Mouse (Mus musculus): ENCODE results near the gene Ank3.
A peak's percentile ranks its signal among the peaks of the same experiment; 100 is the strongest.

Gene Ank3

DNA sequence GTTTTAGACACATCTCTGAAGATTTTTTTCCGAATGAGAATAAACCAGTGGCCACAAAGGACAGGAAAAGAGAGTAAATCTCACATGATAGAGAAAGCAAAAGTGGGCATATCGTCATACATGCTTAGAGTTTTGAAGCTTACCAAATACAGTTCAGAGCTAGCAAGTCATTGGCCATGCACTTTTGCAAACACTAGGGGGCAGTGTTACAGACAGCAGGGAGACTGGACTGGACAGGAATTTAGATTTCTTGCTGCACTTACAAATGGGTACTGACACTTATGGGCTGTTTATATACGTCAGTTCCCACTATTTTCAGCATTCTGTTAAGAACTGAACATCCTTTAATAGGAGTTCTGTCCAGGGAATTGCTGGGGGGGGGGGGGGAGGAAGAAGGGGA, 257.7 kb downstream of the Ank3 start:
- no peak for DNase-seq (ENCODE audit: low read depth, low spot score)

DNA sequence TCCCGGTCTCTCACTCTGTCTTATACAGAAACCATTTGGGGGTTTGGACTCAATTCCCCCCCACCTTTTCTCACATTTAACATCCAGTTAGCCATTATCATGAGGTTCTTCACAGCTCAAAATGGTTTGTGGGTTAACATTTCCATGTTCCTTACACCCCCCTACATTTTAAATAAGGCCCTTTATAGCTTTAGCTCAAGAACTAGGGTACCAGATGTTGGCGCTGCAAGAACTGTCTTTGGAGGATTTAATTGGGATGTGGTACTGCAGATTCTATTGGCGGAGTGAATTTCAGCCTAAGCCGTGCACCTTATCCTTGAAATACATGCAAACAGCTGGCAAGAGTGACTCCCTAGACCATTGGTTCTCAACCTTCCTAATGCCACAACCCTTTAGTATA, 261.2 kb downstream of the Ank3 start:
- no peak for DNase-seq (ENCODE audit: low read depth, low spot score)

DNA sequence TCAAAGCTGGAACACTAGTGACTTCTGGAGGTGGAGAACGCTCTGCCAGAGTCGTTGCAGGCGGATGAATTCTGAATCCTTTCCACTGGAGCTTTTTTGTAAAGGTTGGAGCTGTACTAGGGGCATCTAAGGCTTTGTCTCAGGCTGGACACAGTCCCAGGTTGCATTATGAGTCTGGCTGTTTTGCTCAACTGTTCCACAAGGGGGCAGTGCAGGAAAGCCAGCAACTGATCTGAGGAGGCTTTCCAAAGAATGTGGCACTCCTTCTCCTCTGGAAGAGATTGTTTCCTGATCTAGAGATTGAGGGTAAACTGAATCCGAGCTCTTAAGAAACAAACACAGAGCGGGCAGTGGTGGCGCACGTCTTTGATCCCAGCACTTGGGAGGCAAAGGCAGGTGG, 263.8 kb downstream of the Ank3 start:
- peak; percentile 62 for DNase-seq (ENCODE audit: low read depth, low spot score)

DNA sequence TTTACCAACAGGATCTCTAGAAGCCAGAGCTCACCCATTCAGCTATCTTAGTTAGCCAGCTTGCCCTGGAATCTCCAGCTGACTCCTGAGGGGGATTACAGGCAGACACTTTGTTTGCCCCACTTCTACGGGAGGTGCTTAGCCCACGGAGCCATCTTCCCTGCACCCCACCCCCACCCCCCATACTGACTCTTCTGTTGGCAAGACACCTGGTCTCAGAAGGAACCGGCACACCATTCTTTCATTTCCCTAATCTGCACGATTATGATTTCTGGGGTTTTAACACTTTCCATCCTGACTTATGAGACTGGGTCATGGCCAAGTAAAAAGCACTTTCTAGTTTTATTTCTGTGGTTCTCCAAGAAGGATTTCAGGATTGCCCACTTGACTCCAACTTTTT, 268.9 kb downstream of the Ank3 start:
- DNase-seq (ENCODE audit: low read depth, low spot score): no peak

DNA sequence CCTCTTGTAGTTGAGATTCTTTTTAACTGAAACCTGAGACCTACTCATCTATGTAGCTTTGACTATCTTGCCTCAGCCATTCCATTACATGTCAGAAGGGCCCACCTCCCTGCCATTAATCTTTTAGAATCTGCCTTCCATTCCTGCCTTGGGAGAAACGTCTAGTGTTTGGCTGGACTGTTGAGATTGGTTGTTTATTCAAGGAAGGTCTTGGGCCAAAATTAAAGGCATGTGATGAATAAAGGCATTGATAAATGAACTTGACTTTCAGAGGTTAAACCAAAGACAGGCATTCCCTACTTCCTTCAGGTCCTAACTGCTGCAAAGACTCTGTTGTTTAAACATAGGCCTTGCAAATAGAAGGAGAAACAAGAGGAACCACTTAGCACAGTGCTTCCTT, 271.9 kb downstream of the Ank3 start:
- no peak for DNase-seq (ENCODE audit: low read depth, low spot score)

DNA sequence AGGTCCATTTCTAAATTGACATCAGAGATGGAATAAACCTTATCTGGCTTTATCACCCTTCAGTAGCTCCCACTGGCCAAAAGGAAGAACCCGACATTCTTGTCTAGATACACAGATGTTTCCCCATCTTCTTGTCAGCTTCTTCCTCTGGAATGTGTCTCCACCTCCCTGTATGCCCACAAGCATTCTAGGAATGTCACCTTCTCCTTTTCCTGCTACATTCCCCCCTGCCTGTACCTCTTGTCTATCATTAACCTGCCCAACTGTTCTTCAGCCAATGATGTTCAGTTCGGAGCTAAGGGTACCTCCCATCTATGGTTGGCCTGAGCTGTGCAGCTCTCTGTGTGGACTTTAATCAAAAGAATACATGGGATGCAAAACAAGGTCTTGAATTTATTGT, 272.4 kb downstream of the Ank3 start:
- DNase-seq (ENCODE audit: low read depth, low spot score): no peak

DNA sequence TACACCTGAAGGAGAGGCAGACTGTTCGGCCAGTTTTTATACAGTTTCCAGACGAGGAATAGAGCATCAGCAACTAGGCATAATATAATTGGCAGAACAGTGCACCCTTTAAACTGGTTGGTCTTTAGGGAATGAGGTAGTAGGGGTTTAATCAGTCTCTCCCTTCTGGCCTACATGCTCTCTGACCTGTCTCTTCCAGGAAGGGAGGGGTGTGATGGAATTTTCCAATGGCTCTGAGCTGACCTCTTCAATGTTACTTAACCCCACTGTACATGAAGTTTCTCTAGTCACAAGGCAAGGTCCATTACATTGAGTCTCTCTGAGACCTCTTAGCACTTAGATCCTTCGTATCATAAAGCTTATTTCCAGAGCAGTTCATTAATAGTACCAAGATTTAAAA, 272.9 kb downstream of the Ank3 start:
- no peak for DNase-seq (ENCODE audit: low read depth, low spot score)

DNA sequence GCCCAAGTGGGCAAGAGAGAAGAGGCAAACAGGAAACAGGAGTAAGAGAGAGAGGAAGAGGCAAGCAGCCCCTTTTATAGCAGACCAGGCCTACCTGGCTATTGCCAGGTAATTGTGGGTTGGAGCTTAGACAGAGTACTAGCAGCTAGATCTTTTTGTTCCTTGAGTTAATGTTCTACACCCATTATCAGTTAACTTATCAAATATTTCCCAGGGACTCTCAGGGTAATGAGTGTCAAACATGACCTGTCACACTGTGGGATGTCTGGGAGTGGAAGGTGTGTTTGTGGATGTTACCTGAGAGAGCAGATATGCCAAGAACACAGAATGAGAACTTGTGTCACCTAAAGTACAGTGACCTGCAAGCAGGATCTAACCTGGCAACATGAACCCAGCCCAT, 274.0 kb downstream of the Ank3 start:
- DNase-seq (ENCODE audit: low read depth, low spot score): no peak

DNA sequence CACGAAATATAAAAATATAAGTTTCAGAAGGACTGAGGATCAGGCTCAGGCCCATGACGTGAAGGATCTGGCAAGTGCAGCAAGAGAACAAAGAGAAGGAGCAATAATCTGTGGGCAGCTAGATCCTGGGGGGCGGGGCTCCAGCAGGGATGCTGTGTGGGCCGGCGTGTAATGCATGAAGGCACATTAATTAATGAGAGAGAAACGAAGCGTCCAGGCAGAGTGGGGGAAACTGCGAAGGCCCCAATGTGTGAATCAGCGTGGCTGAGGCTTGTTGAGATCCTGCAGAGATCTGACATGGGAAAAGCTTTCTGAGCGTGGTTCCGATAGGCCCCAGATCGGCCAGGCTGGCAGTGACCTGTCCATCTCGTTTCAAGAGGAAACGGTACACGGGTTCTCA, 279.7 kb downstream of the Ank3 start:
- no peak for DNase-seq (ENCODE audit: low read depth, low spot score)

DNA sequence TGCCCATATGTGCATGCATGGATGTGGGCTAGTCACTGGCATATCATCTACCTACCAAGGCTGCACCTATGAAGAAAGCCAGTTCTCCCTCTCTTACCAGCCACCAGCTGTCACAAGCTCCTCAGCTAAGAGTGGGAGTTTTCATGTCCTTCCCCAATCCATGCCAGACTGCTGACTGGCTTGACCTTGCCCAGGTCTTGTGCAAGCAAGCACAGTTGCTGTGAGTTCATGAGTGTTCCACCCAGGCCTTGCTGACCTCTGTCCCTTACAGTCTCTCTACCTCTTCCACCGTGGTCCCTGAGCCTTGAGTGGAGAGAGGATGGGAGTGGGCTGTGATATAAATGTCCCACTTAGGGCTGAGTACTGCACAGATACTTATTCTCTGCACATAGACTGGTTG, 287.8 kb downstream of the Ank3 start:
- no peak for DNase-seq (ENCODE audit: low read depth, low spot score)

DNA sequence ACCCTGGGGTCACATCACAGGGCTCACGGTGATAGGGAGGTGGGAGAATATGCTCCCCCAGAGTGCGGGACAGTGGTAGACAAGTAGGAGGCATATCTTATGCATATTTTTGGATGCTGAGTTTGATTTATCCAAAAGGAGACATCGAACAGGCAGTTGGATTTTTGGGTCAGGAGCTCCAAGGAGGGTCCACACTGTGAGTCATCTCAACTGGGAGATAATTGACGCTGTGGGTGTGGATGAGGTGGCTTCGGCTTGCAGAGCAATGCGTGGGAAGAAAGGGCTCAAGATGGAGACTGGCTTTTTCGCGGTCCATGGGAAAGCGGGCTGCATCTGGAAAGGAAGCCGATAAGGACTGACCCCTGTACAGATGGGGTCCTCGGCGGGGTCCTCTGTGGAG, 290.5 kb downstream of the Ank3 start:
- DNase-seq (ENCODE audit: low read depth, low spot score): no peak

DNA sequence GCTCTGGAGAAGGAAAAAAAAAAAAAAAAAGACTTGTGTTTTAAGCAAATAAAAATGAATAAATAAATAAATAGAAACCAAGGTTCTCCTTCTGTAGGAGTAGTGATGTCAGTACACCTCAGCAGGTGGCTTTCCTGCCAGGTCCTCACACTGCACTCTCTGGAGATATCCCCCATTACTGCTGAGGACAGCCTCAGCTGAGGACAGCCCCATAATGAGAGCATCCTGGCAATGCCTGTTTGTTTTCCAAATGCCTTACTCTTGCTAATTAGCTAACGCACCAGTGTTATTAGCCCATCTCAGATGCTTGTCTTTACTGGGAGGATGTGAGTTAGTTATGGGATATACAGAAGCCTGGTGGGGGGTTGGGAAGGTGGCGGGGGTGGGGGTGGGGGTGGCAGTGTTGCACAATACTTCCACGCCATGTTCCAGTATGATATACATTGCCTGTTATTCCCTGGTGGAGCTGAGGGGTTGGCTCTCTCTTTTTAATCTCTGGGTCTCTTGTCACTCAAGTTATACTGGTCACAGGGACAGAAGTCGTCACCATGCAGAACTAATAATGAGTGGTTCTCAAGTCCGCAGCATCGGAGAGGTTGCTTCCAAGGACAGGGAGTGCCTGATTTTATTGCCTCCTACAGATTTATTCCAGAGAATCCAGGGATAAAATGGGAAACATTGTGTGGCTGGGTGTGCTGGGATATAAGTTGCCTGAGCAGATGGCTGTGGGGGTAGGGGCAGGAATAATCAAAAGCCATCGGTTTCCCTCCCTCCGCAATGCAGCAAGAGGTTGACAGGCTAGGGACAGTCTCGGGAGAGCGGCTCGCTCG, 291.8 kb downstream of the Ank3 start:
- peak; percentile 83 for DNase-seq (ENCODE audit: low read depth, low spot score)

DNA sequence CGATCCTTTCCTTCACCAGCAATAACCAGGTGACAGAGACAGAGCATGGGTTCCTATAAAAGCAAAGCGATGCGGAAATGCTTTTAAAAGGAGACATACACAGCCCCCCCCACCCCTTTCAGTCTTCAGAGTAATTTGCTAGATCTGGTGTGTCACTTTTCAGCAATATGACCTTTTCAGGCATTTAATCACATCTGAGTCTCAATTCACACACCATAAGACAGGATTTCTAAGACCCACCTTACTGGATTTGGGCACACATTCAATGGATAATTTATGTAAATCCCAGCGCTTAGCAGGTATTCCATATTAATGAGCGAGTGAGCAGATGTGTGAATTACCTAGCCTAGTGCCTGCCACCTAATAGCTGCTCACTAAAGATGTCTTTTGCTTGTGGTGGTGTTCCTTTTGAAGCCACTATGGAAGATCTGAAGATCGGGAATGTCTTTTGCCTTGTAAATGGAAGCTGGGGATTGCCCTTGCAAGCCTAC, 292.4 kb downstream of the Ank3 start:
- no peak for DNase-seq (ENCODE audit: low read depth, low spot score)

DNA sequence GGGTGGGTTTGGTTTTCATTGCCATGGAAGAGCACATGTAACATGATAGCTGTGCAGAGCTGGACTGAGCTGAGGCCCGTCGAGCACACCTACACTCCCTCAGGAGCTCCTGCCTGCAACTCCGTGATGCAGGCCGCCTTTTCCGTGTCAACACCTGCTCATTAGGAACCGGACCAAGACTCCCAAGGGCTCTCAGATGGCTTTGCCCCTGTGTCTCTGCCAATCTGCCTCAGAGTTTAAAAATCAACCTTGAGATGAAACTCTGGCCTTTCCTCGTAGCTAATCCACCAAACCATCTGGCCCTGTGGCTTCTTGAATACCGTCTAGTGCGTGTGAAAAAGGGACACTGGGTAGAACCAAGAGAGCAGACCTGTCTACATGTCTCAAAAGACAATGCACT, 297.4 kb downstream of the Ank3 start:
- no peak for DNase-seq (ENCODE audit: low read depth, low spot score)

DNA sequence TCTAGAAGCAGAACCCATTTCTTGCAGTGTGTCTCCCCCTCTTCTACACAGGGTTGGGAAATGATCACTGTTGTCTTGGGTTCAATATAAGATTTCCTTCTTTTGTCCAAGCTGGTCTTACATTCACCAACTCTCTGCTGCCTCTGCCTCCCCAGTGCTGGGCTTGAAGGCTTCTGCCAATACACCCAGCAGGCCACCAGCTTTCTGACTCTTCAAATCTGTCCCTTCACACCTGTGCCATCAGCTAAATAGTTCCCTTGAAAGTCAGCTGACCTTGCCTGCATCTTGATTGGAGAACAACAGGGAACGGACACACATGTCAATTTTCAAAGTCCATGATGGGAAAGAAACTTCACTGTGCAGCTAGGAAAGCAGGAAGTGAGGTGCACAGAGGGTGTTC, 300.1 kb downstream of the Ank3 start:
- DNase-seq (ENCODE audit: low read depth, low spot score): no peak

DNA sequence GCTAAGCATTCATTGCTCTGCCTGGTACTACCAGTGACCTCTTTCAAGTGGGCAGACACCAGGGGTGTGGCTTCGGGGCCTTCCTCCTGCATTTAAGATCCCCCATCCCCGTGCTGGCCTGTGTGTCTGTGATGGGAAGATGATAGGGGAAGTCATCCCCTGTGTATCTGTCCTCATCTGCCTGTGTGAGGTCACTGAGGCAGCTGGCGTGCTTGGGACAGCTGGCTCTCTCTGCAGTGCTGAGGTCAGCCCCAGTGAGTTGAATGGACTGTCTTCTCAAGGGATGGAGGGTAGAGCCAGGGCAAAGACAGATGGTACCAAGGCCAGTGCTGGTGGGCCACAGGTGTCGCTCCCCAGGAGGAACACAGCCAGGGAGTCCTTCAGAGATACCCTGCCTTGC, 302.7 kb downstream of the Ank3 start:
- no peak for DNase-seq (ENCODE audit: low read depth, low spot score)

DNA sequence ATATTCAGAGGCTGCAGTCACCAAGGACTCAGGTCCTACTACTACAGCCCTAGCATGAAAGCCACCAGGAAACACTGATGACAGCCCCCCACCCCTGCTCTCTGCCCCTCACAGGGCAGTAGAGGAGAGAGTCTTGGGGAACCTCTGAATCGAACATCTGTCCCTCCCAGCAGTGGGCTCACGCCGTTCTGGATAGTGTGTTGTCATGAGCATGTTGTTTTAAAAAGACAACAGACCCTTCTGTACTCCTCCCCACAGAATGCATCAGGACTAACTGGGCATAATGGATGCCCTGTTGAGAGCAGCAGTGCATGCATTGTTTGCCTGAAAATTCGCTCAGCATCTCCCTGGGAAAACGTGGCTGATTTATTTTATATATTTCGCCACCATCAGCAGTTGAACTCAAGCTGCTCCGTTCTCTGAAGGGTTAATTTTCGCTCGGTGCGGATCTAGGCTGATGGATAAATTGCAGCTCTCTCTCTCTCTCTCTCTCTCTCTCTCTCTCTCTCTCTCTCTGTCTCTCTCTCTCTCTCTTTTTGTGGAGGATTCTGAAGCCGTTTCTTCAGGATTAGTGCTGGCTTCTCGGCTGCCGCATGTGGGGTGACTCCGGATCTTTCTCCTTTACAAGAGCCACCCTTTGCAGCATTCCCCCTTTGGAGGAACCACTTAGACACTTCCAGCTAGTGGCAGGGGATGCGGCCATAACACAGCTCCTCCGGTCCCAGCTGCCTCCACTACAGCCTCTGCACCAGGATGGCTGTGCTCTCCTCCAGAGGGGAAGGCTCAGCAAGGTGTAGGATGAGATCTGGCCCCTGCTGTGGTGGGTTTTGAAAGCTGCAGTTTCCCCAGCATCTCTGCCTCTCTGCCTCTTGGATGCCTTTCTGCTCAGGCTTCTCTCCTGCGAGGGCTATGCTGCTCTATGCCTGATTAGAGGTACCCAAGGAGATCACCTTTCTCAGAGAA, 307.5 kb downstream of the Ank3 start:
- no peak for DNase-seq (ENCODE audit: low read depth, low spot score)

DNA sequence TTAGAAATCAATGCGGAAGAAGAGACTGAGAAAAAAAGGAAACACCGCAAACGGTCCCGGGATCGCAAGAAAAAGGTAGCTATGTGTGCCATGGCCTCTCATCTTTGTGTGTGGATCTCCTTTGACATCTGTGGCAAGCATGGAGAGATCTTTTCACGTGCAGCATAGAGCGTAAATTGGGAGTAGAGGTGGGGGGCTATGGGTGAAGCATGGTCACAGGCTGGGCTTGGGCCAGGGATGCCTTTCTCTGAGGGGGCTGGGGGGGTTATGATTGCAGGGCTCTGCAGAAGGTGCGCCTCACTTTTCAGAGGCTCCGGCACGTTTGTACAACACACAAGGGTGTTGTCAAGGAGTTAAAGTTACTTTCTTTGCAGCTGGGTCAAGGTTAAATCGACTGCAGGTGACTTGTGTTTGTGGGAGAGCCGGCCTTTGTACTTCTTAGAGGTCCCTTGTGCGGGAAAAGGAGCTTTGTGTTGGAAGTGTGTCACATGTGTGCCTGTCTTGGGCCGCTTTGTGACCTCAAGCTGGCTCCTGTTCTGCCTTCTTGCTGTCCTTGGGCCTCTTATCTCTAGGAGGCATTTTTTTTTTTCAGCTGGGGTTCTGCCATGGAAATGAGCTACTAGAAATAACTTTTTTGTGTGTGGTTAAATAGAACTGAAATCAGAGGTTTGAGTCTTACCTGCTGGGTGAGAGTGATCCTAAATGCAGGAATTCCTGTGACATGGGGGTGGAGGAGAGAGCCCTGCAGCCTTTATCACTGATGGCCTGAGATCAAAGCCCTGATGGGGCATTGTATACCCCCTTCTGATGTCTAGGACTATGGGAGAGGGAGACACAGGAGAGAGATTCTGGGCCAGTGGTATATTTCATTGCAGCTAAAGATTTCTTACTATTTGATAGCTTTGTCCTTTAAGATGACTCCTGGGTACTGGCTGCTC, 308.5 kb downstream of the Ank3 start:
- no peak for DNase-seq (ENCODE audit: low read depth, low spot score)

DNA sequence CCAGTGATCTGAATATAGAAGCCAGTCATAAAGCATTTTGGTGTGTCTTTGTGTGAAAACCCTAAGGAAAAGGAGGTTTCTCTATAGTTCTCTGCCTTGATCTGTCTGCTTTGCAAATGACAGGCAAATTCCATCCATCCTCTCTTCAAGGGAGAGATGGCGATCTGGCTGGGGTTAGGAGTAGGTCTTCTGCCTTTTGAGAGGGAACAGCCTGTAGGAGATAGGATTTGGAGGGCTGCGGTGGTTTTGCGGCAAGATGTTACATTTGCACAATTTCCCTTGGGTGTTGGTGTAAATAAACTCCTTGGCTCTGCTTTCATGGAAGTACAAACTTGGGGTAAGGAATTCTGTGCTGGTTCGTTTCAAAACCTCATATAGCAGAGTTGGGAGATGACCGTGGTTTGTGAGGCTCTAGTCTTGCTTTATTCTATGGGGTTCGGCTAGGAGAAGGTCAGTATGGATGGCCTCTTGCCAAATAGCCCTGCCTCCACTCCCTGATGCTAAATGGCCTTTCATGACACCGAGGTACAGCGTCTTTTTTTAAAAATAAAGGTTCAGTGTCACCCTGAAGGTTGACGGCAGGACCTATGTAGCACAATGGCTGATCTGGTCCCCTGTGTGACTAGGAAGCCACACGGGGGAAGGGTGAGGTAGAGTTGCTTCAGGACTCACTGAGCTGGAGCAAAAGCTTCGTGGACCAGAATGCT, 309.4 kb downstream of the Ank3 start:
- DNase-seq (ENCODE audit: low read depth, low spot score): no peak

DNA sequence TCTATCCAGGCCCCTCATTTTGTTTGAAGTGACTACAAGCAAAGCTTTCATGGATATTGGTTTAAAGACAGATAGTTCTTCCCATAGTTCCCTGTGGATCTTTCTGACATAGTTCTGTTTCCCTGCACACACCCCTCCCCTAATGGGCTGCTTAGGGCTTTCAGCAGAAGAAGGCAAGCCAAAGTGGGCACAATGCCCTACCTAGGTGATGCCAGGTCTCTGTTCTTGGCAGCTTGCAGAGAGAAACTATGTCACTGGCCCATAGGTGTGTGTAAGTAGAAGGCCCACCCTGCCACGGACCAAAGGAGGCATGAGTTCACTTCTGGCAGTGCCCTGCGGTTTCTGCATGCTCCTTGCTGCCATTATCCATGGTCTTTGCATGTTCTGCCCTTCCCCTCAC, 311.1 kb downstream of the Ank3 start:
- DNase-seq (ENCODE audit: low read depth, low spot score): no peak

DNA sequence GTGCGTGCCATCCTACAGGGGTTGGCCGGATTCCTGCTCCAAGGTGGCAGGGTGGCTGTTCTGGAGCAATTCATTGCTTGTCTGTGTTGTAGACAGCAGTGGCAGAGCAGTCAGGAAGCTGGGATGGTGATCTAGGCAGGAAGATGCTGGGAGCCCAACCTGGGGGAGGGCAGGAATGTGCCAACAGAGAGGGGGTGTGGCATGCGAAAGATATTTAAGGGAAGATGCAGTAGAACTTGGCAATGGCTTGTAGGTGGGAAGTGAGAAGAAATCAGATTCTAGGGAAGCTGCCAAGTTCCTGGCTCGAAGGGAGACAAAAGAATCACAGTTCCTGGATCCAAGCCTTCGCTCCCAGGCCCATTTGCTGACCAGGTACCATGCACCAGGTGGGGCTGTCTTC, 312.2 kb downstream of the Ank3 start:
- DNase-seq (ENCODE audit: low read depth, low spot score): peak; percentile 95

Data from telencephalon, adult 2 months (tissue).